Mouse (Mus musculus) adrenal gland, postnatal 36 days (tissue): ENCODE measurements around the gene Uhrf1bp1. TPM values are rescaled to one million over a fixed set of nuclear protein-coding genes. Genes with fewer than 3 reads are reported as not detected.

Source experiments
- DNase-seq, 2 experiments: peaks; one replicate each; pipeline ENCODE4 v3.0.0; 2021; ENCODE audit warnings: mixed read lengths in 1 of 2
- total RNA-seq, 2 experiments: library from RNA; stranded (reverse); gene quantifications; 2 replicates each; pipeline ENCODE4 v1.2.3; 2021

Gene Uhrf1bp1
- total RNA-seq, 2 experiments from 2014 or later: 26.8 to 33.4 TPM

GRCm38 (mm10) chr17:27839469-27840252 lies 16.6 kb upstream of the Uhrf1bp1 start:
- DNase-seq: peak; percentile 97

DNA sequence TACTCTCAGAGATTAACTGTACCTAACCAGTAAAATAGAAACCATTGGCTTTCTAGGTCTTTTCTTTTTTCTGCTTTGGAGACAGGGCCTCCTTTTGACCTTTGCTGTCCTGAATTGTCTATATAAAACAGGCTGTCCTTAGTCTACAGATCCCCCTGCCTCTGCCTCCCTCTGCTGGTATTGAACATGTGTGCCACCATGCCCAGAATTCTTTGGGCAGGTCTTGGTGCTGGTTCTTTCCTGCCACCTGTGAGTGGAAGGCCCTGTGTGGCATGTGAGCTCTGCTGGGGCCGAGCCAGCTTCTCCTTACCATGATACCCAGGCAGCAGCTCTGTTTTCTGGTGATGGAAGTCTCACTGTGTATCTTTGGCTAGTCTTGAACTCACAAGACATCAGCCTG lies 7.9 kb upstream of the Uhrf1bp1 start:
- DNase-seq: no peak

GRCm38 (mm10) chr17:27851076-27851475 lies 5.2 kb upstream of the Uhrf1bp1 start:
- peak; percentile 68 to 77 for DNase-seq

DNA sequence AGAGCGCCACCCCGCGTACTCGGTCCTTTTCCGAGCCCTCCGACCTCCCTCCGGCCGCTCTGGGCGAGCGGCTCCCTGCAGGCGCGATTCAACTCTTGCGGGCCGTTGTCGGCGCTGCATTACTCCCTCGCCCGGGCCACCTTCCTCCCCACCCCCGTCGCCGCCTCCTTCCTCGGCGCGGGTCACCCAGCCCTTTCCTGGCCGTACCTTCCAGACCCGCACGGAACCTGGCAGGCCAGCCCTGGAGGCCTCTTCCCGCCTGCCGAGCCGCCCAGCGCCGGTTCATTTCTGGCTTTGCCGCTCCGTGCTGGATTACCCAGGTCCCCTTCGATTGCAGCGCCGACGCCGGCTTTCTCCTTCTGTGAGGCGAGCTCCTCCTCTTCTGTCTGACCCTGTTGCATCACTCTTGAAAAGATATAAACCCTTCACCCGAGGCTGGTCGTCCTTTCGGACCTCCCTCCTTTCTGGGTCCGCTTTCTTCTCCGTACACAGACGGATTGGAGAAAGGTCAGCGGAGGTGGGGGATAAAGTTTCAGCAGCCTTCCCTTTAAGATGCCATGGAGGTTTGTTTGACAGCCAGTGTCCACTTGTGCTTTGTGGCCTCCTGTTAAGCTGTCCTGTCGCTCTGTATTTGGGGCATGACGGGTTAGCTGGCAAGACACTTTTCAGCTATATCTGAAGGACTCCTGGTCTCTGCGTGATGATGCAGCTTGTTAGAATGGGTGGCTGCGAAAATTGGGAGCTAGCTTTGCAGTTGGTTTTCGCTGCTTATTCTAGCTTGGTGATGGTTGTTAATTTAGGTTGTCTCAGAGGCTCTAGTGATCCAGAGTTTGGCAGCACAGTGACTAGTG lies 782 bp downstream of the Uhrf1bp1 start:
- DNase-seq: peak; percentile 72 to 78

GRCm38 (mm10) chr17:27857649-27858475 lies 1.6 kb downstream of the Uhrf1bp1 start:
- DNase-seq: no peak

GRCm38 (mm10) chr17:27859131-27859530 lies 2.9 kb downstream of the Uhrf1bp1 start:
- no peak for DNase-seq

DNA sequence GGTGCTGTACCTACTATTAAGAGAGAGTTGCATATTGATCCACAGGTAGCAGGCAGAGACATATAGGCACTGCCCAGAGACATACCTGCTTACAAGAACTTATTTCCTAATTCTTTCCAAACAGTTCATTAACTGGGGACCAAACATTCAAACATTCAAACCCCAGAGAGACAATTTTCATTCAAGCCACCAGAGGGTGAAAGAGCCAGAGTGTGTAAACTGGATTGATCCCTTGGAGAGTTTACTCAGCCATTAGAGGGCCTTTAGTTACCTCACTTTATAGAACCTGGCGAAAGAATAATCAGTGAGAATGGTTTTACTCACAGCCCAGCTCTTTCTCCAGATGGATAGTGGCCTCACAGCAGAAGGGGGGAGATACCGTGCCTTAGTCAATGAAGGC lies 9.2 kb downstream of the Uhrf1bp1 start:
- DNase-seq: no peak

- no peak for DNase-seq
These were observed 10.5 kb downstream of the Uhrf1bp1 start for GRCm38 (mm10) chr17:27866737-27867136.

- DNase-seq: no peak
These were observed 15.6 kb downstream of the Uhrf1bp1 start for GRCm38 (mm10) chr17:27871851-27872250.

- DNase-seq: no peak
These were observed 17.3 kb downstream of the Uhrf1bp1 start for GRCm38 (mm10) chr17:27873583-27873982.

DNA sequence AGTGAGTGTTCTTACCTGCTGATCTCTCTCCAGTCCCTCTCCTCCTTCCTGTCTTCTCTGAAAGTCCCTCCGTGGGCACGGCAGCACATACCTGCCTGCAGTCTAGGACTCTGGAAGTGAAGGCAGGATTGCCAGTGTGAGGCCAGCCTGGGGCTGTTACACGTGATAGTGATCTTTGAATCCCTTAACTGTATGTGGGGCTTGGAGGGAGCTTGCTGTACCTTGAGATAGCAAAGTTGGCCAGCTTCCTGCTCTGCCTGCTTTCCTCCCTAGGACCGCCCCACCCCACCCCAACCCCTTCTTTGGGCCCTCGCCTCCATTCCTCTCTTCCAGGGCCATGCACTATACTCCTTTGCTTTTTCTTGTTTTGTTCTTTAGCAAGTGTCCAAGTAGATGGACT lies 18.3 kb downstream of the Uhrf1bp1 start:
- DNase-seq: no peak

- DNase-seq: peak; percentile 55 to 61
These were observed 25.3 kb downstream of the Uhrf1bp1 start for GRCm38 (mm10) chr17:27881518-27881917.

- DNase-seq: peak; percentile 14 to 22
These were observed 26.9 kb downstream of the Uhrf1bp1 start for GRCm38 (mm10) chr17:27883129-27883528.

- no peak for DNase-seq
These were observed 27.8 kb downstream of the Uhrf1bp1 start for GRCm38 (mm10) chr17:27883994-27884393.

DNA sequence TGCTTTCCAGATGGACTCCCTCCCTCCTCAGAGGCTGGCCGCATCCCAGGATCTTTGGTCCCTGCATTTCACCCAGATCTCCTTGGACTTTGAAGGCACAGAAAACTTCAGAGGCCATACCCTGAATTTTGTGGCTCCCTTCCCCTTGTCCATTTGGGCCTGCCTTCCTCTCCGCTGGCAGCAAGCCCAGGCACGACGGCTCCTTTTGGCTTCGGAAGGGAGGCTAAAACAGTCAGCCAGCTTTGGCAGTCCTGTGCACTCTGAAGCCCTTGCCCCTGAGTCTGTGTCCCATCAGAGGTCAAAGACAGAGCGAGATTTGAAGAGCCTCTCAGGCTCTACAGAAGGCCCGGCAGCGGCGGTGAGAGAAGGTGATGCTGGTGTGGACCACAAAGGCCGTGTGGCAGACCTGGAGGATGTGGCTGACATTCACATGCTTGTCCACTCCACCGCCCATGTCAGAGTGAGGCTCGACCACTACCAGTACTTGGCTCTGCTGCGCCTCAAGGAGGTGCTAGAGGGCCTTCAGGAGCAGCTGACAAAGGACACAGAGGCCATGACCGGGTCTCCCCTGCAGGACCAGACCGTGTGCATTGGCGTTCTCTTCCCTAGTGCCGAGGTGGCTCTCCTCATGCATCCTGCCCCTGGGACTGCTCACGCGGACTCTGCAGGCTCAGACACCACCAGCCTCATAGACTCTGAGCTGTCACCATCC lies 30.4 kb downstream of the Uhrf1bp1 start:
- peak; percentile 48 to 73 for DNase-seq

GRCm38 (mm10) chr17:27907512-27908205 lies 51.4 kb downstream of the Uhrf1bp1 start:
- DNase-seq: peak; percentile 96

DNA sequence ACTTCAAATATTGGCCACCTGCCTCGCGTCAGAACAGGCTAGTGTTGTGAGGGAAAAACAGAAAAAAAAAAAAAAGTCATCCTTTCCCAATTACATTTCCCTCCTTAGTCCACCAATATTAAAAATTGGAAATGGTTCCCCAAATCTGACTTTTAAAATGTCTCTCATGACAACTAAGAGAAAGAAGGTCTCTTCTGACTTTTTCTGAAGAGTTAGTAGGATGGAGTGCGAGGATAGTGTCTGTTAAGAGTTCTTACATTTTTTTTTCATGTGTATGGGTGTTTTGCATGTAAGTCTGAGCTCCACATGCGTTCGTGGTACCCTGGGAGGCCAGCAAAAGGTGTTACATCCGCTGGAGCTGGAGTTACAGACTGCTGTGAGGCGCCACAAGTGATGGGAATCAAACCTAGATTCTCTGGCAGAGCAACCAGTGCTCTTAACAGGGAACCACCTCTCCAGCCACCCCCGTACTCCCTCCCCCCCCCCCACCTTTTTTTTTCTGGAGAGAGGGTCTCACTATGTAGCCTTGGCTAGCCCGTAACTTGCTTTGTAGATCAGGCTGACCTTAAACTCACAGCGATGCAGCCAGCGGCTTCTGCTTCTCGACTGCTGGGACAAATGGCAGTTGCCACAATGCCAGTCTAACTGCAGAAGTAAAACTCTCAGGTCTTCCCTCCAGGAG lies 52.1 kb downstream of the Uhrf1bp1 start:
- peak in 1 of 2 experiments; percentile 35 for DNase-seq

- peak; percentile 92 to 94 for DNase-seq
These were observed 52.8 kb downstream of the Uhrf1bp1 start, which contains the start of gene Anks1 for GRCm38 (mm10) chr17:27908888-27909621. Anks1 (plus strand) TSS chr17:27909306.
